Mouse (Mus musculus): ENCODE measurements around the gene Ywhae. TPM values are rescaled to one million over a fixed set of nuclear protein-coding genes. Genes with fewer than 3 reads are reported as not detected.
"Not testable (repeated sequence)": the region's sequence is repeated elsewhere in the genome, so short reads cannot be mapped to it uniquely, and the experiment has no call there.

Gene Ywhae
- total RNA-seq, 1 experiment, result 432 TPM

GRCm38 (mm10) chr11:75688132-75688531 is 44.5 kb upstream of the Ywhae start:
- Histone ChIP-seq H3K4me3 (ENCODE audit: insufficient read depth in 1 of 2, low read depth in 1 of 2, low read length in 2 of 2, poor library complexity in 1 of 2, severe bottlenecking in 1 of 2) (no peak overlapping the region), H3K4me1 (ENCODE audit: control insufficient read depth in 2 of 2, insufficient read depth in 2 of 2, low read length in 2 of 2, poor library complexity in 1 of 2) (peaks cover 0 to 2% of the 10 kb centered on the region in 2 experiments; a peak in 1 of 4 replicates), H3K9ac (ENCODE audit: insufficient read depth, low read depth, low read length, poor library complexity, severe bottlenecking) (no peak overlapping the region), H3K36me3 (ENCODE audit: control insufficient read depth, insufficient read depth, low read length, poor library complexity, severe bottlenecking) (peaks cover 17% of the 10 kb centered on the region), H3K9me3 (ENCODE audit: control insufficient read depth, insufficient read depth, low read depth, low read length) (no peaks in the 10 kb centered on the region), H3K27ac (ENCODE audit: insufficient read depth, low read depth, low read length, poor library complexity, severe bottlenecking) (no peak overlapping the region)
- in situ Hi-C loops (cut with MboI; ENCODE audit: low sequenced_read_pairs in 2 of 2, unreplicated experiment in 2 of 2), result no loop called here
- peak; percentile 81 for TF ChIP-seq ZNF384 (IDR thresholded peaks at IDR 0.05; ENCODE audit: low read depth, low read length)
- TF ChIP-seq ZC3H11A (IDR thresholded peaks at IDR 0.05; ENCODE audit: borderline replicate concordance, low read depth, low read length), result no peak
- no peak for TF ChIP-seq HCFC1 (IDR thresholded peaks at IDR 0.05; ENCODE audit: borderline replicate concordance, insufficient read depth, low read length)
- no peak for TF ChIP-seq MAFK (IDR thresholded peaks at IDR 0.05; ENCODE audit: insufficient read depth, low read depth, low read length)
- DNase-seq (ENCODE audit: low read depth, low spot score), result no peak

GRCm38 (mm10) chr11:75689977-75690376 is 42.7 kb upstream of the Ywhae start:
- in situ Hi-C loops (cut with MboI; ENCODE audit: low sequenced_read_pairs in 2 of 2, unreplicated experiment in 2 of 2), result no loop called here
- H3K4me1 ChIP-seq (ENCODE audit: control insufficient read depth in 2 of 2, insufficient read depth in 2 of 2, low read length in 2 of 2, poor library complexity in 1 of 2), result peaks cover 0 to 6% of the 10 kb centered on the region in 2 experiments; a peak in 2 of 4 replicates
- peaks cover 20% of the 10 kb centered on the region for H3K36me3 ChIP-seq (ENCODE audit: control insufficient read depth, insufficient read depth, low read length, poor library complexity, severe bottlenecking)
- no peaks in the 10 kb centered on the region for H3K9me3 ChIP-seq (ENCODE audit: control insufficient read depth, insufficient read depth, low read depth, low read length)
- no peak overlapping the region for H3K27ac ChIP-seq (ENCODE audit: insufficient read depth, low read depth, low read length, poor library complexity, severe bottlenecking)
- no peak for TF ChIP-seq ZC3H11A (IDR thresholded peaks at IDR 0.05; ENCODE audit: borderline replicate concordance, low read depth, low read length)
- TF ChIP-seq HCFC1 (IDR thresholded peaks at IDR 0.05; ENCODE audit: borderline replicate concordance, insufficient read depth, low read length), result no peak
- no peak for TF ChIP-seq CHD2 (IDR thresholded peaks at IDR 0.05; ENCODE audit: low read depth, low read length)
- no peak for TF ChIP-seq MAFK (IDR thresholded peaks at IDR 0.05; ENCODE audit: insufficient read depth, low read depth, low read length)
- TF ChIP-seq ZNF384 (IDR thresholded peaks at IDR 0.05; ENCODE audit: low read depth, low read length), result no peak
- no peak for DNase-seq (ENCODE audit: low read depth, low spot score)
- no peak overlapping the region for H3K9ac ChIP-seq (ENCODE audit: insufficient read depth, low read depth, low read length, poor library complexity, severe bottlenecking)
- no peak overlapping the region for H3K4me3 ChIP-seq (ENCODE audit: insufficient read depth in 1 of 2, low read depth in 1 of 2, low read length in 2 of 2, poor library complexity in 1 of 2, severe bottlenecking in 1 of 2)

DNA sequence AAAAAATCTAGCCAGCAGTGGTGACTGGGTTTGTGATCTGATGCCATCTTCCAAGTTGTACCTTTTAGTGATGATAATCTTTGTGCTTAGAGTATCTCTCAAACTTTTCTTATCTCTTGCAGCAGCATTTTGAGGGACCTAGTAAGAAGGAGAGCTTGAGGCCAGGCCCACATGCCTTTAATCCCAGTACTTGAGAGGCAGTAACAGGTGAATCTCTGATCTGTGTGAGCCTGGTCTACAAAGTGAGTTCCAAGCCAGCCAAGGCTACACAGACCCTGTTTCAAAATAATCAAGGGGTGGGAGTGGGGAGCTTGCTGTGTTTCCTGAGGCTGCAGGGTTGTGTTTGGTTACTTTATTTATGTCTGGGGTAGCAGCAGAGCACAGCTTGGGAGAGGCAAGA is 41.6 kb upstream of the Ywhae start:
- no peak overlapping the region for H3K4me3 ChIP-seq (ENCODE audit: insufficient read depth in 1 of 2, low read depth in 1 of 2, low read length in 2 of 2, poor library complexity in 1 of 2, severe bottlenecking in 1 of 2)
- H3K36me3 ChIP-seq (ENCODE audit: control insufficient read depth, insufficient read depth, low read length, poor library complexity, severe bottlenecking), result peaks cover 22% of the 10 kb centered on the region
- DNase-seq (ENCODE audit: low read depth, low spot score), result no peak
- H3K27ac ChIP-seq (ENCODE audit: insufficient read depth, low read depth, low read length, poor library complexity, severe bottlenecking), result no peak overlapping the region
- H3K9me3 ChIP-seq (ENCODE audit: control insufficient read depth, insufficient read depth, low read depth, low read length), result no peaks in the 10 kb centered on the region
- H3K9ac ChIP-seq (ENCODE audit: insufficient read depth, low read depth, low read length, poor library complexity, severe bottlenecking), result no peak overlapping the region
- in situ Hi-C loops (cut with MboI; ENCODE audit: low sequenced_read_pairs in 2 of 2, unreplicated experiment in 2 of 2), result no loop called here
- TF ChIP-seq ZNF384 (IDR thresholded peaks at IDR 0.05; ENCODE audit: low read depth, low read length), result no peak
- no peak for TF ChIP-seq HCFC1 (IDR thresholded peaks at IDR 0.05; ENCODE audit: borderline replicate concordance, insufficient read depth, low read length)
- no peak for TF ChIP-seq ZC3H11A (IDR thresholded peaks at IDR 0.05; ENCODE audit: borderline replicate concordance, low read depth, low read length)
- TF ChIP-seq MAFK (IDR thresholded peaks at IDR 0.05; ENCODE audit: insufficient read depth, low read depth, low read length), result no peak
- no peak for TF ChIP-seq CHD2 (IDR thresholded peaks at IDR 0.05; ENCODE audit: low read depth, low read length)
- peaks cover 0 to 9% of the 10 kb centered on the region in 2 experiments; a peak in 2 of 4 replicates for H3K4me1 ChIP-seq (ENCODE audit: control insufficient read depth in 2 of 2, insufficient read depth in 2 of 2, low read length in 2 of 2, poor library complexity in 1 of 2)

- TF ChIP-seq ZC3H11A (IDR thresholded peaks at IDR 0.05; ENCODE audit: borderline replicate concordance, low read depth, low read length) (no peak), HCFC1 (IDR thresholded peaks at IDR 0.05; ENCODE audit: borderline replicate concordance, insufficient read depth, low read length) (no peak), ZNF384 (IDR thresholded peaks at IDR 0.05; ENCODE audit: low read depth, low read length) (no peak), MAFK (IDR thresholded peaks at IDR 0.05; ENCODE audit: insufficient read depth, low read depth, low read length) (no peak), CHD2 (IDR thresholded peaks at IDR 0.05; ENCODE audit: low read depth, low read length) (no peak)
- Histone ChIP-seq H3K9ac (ENCODE audit: insufficient read depth, low read depth, low read length, poor library complexity, severe bottlenecking) (no peak overlapping the region), H3K9me3 (ENCODE audit: control insufficient read depth, insufficient read depth, low read depth, low read length) (no peaks in the 10 kb centered on the region), H3K36me3 (ENCODE audit: control insufficient read depth, insufficient read depth, low read length, poor library complexity, severe bottlenecking) (peaks cover 32% of the 10 kb centered on the region), H3K4me1 (ENCODE audit: control insufficient read depth in 2 of 2, insufficient read depth in 2 of 2, low read length in 2 of 2, poor library complexity in 1 of 2) (peaks cover 0 to 9% of the 10 kb centered on the region in 2 experiments; a peak in 2 of 4 replicates), H3K4me3 (ENCODE audit: insufficient read depth in 1 of 2, low read depth in 1 of 2, low read length in 2 of 2, poor library complexity in 1 of 2, severe bottlenecking in 1 of 2) (no peak overlapping the region), H3K27ac (ENCODE audit: insufficient read depth, low read depth, low read length, poor library complexity, severe bottlenecking) (no peak overlapping the region)
- in situ Hi-C loops (cut with MboI; ENCODE audit: low sequenced_read_pairs in 2 of 2, unreplicated experiment in 2 of 2), result no loop called here
- no peak for DNase-seq (ENCODE audit: low read depth, low spot score)
These were observed 39.1 kb upstream of the Ywhae start for GRCm38 (mm10) chr11:75693570-75693969.

DNA sequence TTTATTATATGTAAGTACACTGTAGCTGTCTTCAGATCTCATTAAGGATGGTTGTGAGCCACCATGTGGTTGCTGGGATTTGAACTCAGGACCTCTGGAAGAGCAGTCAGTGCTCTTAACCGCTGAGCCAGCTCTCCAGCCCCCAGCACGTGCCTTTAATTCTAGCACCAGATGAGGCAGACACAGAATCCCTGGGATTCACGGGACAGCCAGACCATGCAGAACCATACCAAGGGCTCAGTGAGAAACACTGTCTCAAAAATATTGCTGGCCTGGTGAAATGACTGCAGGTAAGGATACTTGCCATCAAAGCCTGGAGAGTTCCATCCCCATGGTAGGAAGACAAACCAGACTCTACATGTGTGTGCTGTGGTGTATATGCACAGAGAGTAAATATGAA is 35.2 kb upstream of the Ywhae start:
- H3K4me3 ChIP-seq (ENCODE audit: insufficient read depth in 1 of 2, low read depth in 1 of 2, low read length in 2 of 2, poor library complexity in 1 of 2, severe bottlenecking in 1 of 2); H3K27ac ChIP-seq (ENCODE audit: insufficient read depth, low read depth, low read length, poor library complexity, severe bottlenecking); DNase-seq (ENCODE audit: low read depth, low spot score); H3K9me3 ChIP-seq (ENCODE audit: control insufficient read depth, insufficient read depth, low read depth, low read length); H3K9ac ChIP-seq (ENCODE audit: insufficient read depth, low read depth, low read length, poor library complexity, severe bottlenecking); H3K4me1 ChIP-seq (ENCODE audit: control insufficient read depth in 2 of 2, insufficient read depth in 2 of 2, low read length in 2 of 2, poor library complexity in 1 of 2); in situ Hi-C loops (cut with MboI; ENCODE audit: low sequenced_read_pairs in 2 of 2, unreplicated experiment in 2 of 2): not testable (repeated sequence)
- H3K36me3 ChIP-seq (ENCODE audit: control insufficient read depth, insufficient read depth, low read length, poor library complexity, severe bottlenecking), result peaks cover 27% of the 10 kb centered on the region

All from ES-E14 (cell line).